Mouse (Mus musculus): ENCODE measurements at regions not wholly inside any gene's neighbourhood (a gene's known extent, or its start where the extent isn't known, plus 50 kb on each side); places are given as distances from the start of the nearest gene placed in this dataset.
A peak's percentile ranks its signal among the peaks of the same experiment; 100 is the strongest.

GRCm38 (mm10) chr6:103312149-103312548 lies 198.2 kb upstream of the Chl1 start:
- DNase-seq (ENCODE audit: low spot score in 2 of 2), result no peak

- DNase-seq (ENCODE audit: low spot score in 2 of 2), result no peak
These were observed 197.5 kb upstream of the Chl1 start for GRCm38 (mm10) chr6:103312935-103313334.

GRCm38 (mm10) chr6:103318081-103318480 lies 192.3 kb upstream of the Chl1 start:
- no peak for DNase-seq (ENCODE audit: low spot score in 2 of 2)

- no peak for DNase-seq (ENCODE audit: low spot score in 2 of 2)
These were observed 191.6 kb upstream of the Chl1 start for GRCm38 (mm10) chr6:103318677-103319359.

GRCm38 (mm10) chr6:103319964-103320363 lies 190.4 kb upstream of the Chl1 start:
- DNase-seq (ENCODE audit: low spot score in 2 of 2), result no peak

- DNase-seq (ENCODE audit: low spot score in 2 of 2), result no peak
These were observed 189.8 kb upstream of the Chl1 start for GRCm38 (mm10) chr6:103320550-103320949.

- no peak for DNase-seq (ENCODE audit: low spot score in 2 of 2)
These were observed 189.3 kb upstream of the Chl1 start for GRCm38 (mm10) chr6:103321058-103321457.

GRCm38 (mm10) chr6:103322442-103322841 lies 187.9 kb upstream of the Chl1 start:
- no peak for DNase-seq (ENCODE audit: low spot score in 2 of 2)

- no peak for DNase-seq (ENCODE audit: low spot score in 2 of 2)
These were observed 174.7 kb upstream of the Chl1 start for GRCm38 (mm10) chr6:103335683-103336082.

- DNase-seq (ENCODE audit: low spot score in 2 of 2), result no peak
These were observed 170.2 kb upstream of the Chl1 start for GRCm38 (mm10) chr6:103339961-103340732.

- no peak for DNase-seq (ENCODE audit: low spot score in 2 of 2)
These were observed 166.9 kb upstream of the Chl1 start for GRCm38 (mm10) chr6:103343515-103343914.

- DNase-seq (ENCODE audit: low spot score in 2 of 2), result peak in 1 of 2 experiments; percentile 4
These were observed 166.0 kb upstream of the Chl1 start for GRCm38 (mm10) chr6:103344413-103344812.

- DNase-seq (ENCODE audit: low spot score in 2 of 2), result no peak
These were observed 165.2 kb upstream of the Chl1 start for GRCm38 (mm10) chr6:103345195-103345594.

- DNase-seq (ENCODE audit: low spot score in 2 of 2), result no peak
These were observed 157.8 kb upstream of the Chl1 start for GRCm38 (mm10) chr6:103352405-103353124.

GRCm38 (mm10) chr6:103353346-103353745 lies 157.0 kb upstream of the Chl1 start:
- DNase-seq (ENCODE audit: low spot score in 2 of 2), result no peak

- no peak for DNase-seq (ENCODE audit: low spot score in 2 of 2)
These were observed 143.4 kb upstream of the Chl1 start for GRCm38 (mm10) chr6:103366782-103367491.

- DNase-seq (ENCODE audit: low spot score in 2 of 2), result no peak
These were observed 135.4 kb upstream of the Chl1 start for GRCm38 (mm10) chr6:103374956-103375355.

GRCm38 (mm10) chr6:103377277-103377676 lies 133.1 kb upstream of the Chl1 start:
- no peak for DNase-seq (ENCODE audit: low spot score in 2 of 2)

- DNase-seq (ENCODE audit: low spot score in 2 of 2), result no peak
These were observed 132.3 kb upstream of the Chl1 start for GRCm38 (mm10) chr6:103378047-103378446.

GRCm38 (mm10) chr6:103381030-103381429 lies 129.4 kb upstream of the Chl1 start:
- DNase-seq (ENCODE audit: low spot score in 2 of 2), result no peak

- DNase-seq (ENCODE audit: low spot score in 2 of 2), result no peak
These were observed 128.5 kb upstream of the Chl1 start for GRCm38 (mm10) chr6:103381930-103382329.

- no peak for DNase-seq (ENCODE audit: low spot score in 2 of 2)
These were observed 123.8 kb upstream of the Chl1 start for GRCm38 (mm10) chr6:103386591-103386990.

All from gastrocnemius, adult 8-10 months (tissue).